Mouse (Mus musculus): ENCODE measurements around the gene Abcb1b.
"Not testable (repeated sequence)": the region's sequence is repeated elsewhere in the genome, so short reads cannot be mapped to it uniquely, and the experiment has no call there.

The Abcb1b gene

DNA sequence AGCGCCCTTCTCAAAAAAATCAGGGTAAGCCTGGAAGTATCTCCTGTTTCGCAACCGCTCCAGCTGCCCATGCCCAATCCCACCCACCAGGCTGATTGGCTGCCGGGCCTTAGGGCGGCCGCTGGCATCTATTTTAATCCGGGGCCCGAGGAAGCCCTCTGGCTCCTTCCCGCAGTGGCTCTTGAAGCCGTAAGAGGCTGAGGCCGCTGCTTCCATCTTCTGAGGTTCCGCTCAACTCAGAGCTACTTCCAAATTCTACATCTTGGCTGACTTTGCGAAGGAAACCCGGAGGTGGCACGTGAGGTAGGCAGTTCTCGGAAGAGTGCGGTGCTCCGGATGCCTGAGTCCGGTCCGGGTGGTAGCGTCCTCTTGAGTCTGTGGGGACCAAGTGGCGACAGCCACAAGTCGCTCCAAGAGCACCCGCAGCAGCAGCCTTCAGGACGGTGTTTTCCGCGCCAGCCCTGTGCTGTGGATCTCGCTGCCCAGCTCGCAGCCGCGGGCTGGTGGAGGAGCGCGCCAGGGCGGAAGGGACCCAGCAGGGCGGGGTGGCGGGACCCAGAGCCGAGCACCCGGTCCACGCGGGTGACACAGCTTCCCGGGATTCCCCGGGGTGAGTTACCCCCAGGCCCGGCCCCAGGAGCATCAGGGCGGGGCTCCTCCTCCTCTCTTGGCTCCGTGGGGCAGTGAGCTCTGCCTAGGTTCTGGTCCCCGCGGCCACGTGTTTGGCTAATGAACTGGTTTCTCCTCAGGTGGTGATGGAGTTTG is at the start of gene Abcb1b:
Gene Abcb1b (plus strand): TSS at position 161 of the 765 bp plus-strand sequence.
- DNase-seq = peak; percentile 56

- no peak for DNase-seq
Observed at GRCm38 (mm10) chr5:8772866-8773265, 25.1 kb upstream of the Abcb1b start.

- no peak for DNase-seq
Observed at GRCm38 (mm10) chr5:8778311-8778710, 19.6 kb upstream of the Abcb1b start.

DNA sequence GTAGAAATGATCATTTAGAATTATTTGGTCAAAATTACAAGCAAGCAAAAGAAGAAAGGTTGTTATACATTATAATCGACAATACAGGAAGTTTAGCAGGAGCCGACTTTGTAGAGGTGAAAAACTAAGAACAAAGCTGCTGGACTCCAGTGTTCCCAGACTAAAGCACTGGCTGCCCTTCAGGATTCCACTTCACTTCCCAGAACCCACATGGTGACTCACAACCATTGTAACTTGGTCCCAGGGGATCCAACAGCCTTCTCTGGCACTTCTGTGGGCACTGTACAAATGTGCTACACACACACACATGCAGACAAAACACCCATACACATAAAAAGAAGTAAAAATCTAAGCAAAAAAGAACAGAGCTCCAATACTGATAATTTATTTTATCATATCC is 19.2 kb upstream of the Abcb1b start:
- no peak for DNase-seq

GRCm38 (mm10) chr5:8792281-8792680 is 5.7 kb upstream of the Abcb1b start:
- peak; percentile 81 for DNase-seq

DNA sequence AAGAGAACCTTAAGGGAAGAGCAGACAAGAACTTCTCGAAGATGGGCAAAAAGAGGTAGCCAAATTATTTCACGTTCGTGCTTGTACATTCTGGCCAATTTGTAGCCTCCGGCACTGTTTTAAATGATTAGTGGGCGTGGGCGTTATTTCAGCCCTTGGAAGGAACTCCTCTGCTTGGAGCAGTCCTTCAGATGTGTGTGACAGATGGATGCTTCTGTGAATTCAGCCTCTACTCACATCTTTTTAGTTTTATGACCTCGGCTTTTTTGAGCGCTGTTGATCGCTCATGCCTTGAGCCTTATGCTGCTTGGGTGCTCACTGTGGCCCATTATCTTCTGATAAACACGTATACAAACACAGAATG is 787 bp downstream of the Abcb1b start:
- no peak for DNase-seq

- DNase-seq = no peak
Observed at GRCm38 (mm10) chr5:8805742-8806141, 7.8 kb downstream of the Abcb1b start.

DNA sequence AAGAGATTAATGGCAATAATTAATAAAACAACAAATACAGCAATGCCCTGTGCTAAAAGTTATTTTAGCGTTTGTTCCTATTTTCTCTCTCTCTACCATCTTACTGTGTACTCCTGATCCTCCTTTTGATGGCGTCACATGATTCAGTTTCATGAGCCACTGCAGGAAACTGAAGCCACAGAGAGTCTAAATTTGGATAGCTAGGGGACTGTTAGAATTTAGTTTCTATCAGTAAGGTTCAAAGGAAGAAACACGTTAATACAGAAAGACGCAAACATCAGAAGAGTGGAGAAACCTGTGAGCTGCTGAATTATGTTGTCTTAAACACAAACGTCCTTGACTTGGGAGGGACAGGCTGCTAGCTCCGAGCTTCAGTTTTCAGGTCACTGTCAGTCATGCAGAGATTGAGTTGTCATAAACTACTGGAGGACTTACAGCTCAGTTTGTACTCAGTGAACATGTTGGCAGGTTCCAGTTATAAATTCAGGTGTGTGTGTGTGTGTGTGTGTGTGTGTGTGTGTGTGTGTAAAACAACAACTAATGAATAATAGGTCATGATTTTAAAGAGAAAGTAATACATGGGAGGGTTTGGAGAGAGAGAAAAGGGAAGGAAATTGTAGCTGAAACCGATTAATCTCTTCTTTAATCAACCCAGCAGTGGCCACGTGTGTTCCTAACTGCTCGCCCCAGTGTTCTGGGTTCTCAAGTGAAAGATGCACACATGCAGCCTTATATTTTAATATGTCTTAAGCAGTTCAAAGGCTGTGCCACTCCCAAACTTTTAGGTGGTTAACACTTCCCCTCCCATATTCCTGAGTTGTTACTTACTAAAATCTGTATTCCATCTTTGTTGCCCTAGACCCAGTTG is 9.4 kb downstream of the Abcb1b start:
- no peak for DNase-seq

DNA sequence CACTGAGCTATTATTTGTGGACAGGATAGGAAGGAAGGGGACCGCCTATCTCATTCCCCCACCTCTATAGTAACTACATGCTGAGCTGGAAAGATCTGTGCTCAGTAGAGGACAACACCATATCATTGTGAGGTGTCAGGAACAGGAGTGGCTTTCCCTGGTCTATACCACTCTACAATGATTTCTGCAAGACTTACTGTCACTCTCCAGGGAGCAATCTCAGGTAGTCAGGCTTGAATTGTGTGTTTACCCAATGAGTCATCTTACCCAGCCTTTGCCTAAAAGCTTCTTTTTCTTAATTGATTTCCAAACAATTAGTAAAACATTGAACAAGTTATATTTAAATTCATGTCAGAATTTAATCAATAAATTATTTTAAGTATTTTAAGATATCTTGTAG is 15.9 kb downstream of the Abcb1b start:
- no peak for DNase-seq

DNA sequence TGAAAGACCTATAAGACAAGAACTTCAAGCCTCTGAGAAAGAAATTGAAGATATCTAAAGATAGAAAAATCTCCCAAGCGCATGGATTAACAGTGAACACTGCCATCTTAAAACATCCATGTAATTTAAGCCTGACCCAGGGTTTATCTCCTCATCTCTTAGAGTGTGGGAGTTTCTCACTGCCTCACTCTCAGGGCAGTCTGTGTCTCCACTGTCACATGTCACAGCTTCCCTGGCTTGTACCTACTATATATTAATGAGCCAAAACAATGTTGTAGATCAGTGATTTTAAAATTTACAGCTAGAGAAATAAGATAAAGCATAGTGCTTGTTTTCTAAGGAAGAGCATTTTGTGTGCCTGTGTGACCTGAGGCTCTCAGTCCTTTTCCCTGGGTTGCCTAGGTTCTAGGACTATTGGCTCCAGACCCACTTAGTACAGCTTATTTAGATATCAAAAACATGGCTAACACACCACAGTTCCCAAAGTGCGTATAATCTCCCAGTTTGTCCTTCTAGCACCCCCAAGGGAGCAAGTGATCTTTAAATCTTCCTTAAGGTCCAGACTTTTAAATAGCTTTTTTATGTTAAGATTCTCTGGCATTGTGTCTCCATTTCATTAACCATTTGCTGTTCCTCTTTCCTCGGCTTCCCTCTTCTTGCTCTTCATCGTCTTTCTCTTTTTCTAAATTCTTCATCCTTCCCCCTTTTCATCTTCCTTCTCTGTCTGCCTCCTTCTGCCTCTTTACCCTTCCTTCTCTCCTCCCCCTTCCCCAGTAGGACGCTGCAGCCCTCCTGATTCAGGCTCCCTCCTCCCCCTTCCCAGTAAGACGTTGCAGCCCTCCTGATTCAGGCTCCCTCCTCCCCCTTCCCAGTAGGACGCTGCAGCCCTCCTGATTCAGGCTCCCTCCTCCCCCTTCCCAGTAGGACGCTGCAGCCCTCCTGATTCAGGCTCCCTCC is 22.0 kb downstream of the Abcb1b start:
- DNase-seq = no peak

- not testable (repeated sequence) for DNase-seq
Observed at GRCm38 (mm10) chr5:8820592-8821104, 22.7 kb downstream of the Abcb1b start.

DNA sequence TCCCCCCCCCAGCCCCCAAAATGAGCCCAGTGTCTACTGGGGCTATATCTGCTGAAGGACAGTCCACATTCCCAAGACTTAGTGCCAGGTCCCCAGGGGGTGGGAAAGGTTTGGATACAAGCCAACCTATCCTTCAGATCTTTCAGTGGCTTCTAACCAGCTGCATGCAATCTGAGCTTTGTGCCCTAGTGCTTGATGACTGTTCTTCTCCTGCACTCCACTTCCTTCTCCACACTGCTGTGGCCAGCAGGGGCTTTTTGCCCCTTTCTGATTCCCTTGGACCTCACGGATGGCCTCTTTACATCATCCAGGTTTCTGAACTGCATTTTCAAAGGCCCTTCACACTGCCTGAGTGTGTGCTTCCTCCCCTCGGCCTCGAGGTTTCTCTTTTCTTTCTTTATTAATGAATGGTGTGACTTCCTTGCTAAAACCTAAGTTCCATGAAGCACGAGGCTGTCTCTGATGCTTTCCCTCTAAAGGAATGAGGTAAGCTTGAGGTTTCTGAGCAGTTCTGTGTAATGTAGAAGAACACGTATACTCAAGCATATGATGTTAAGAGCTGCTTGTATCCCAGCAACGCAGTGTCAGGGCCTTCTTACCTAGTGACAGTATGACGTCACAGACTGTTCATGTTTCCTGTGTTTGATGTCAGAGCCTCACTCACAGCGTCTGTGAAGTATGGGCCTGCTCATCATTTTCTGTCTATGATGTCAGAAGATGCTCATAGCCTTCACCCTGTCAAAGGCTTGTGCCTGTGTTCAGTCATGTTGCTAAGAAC is 40.9 kb downstream of the Abcb1b start:
- DNase-seq = no peak

- no peak for DNase-seq
Observed at GRCm38 (mm10) chr5:8839651-8840050, 41.7 kb downstream of the Abcb1b start.

GRCm38 (mm10) chr5:8840887-8841286 is 42.9 kb downstream of the Abcb1b start:
- DNase-seq = peak; percentile 77

DNA sequence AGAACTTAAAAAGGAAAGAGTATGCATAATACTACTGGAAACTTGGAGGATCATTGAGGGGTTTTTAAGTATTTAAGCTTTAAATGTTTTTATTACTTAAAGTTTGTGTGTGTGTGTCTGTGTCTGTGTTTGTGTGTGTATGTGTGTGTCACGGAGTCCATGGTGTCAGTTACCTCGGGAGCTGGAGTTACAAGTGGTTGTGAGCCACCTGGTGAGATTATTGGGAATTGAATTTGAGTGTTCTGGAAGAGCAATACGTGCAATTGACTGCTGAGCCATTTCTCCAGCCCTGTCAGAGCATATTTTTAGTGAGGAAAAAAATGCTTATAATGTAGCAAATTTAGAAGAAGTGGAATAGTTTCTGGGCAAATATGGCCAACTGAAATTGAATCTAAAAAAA is 44.9 kb downstream of the Abcb1b start:
- DNase-seq = peak; percentile 33

DNA sequence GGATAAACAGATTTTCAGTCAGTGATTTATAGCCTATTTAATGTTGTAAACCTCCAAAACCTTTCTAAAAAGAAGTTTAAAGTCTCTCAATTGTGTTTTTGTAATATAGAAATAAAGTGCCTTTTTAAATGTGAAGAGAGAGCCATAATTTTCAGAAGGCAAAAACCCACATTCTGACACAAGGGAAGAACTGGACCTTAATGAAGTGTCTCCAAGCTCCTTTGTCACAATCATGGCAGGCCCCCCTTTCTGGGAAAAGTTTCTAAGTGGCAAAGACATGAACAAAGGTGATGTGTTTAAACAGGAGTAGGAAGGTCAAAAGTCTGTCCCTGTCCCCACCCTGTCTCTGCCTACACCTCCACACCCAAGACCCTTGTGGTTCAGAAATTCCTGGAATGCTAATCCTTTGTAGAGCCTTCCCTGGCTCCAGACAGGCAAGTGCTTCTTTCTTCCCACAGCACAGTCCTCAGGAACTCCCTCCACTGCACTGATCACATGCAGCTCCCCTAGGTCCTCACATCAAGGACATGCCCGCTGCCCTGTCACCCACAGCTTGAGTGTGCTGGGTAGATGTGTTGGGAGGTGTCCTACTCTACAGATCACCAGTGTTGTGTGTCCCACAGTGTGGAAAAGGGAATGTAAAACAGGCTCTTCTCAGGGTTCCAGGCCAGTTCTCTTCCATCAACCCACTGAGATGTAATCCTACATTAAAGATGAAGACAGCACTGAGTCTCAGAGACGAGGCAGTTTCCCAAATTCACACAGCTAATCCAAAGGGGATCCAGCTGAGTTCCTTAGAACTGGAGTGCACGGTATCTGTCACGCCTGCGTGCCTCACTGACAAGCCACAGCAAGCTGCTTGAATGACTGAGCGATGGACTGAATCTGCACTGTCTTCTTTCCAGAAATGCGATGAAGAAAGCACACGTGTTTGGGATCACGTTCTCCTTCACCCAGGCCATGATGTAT is 50.9 kb downstream of the Abcb1b start:
- not testable (repeated sequence) for DNase-seq

DNA sequence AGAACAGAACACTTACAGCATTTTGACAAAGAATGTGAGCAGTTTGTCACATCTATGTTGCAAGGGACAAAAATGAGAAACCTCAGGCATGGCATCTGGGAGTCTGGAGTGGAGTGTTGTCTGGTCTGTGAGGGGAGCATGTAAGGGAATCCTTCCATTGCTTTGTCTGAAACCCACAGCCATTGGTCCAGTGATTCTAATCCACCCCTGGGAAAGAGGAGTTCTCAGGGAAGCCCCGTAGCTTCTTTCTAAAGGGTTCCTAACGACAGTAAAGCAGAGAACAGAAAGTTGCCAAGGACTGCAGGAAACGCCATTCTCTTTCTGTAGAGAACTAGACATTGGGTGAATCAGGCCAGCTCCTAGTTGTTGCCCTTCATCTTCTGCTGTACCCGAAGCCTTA is 52.9 kb downstream of the Abcb1b start:
- DNase-seq = no peak

DNA sequence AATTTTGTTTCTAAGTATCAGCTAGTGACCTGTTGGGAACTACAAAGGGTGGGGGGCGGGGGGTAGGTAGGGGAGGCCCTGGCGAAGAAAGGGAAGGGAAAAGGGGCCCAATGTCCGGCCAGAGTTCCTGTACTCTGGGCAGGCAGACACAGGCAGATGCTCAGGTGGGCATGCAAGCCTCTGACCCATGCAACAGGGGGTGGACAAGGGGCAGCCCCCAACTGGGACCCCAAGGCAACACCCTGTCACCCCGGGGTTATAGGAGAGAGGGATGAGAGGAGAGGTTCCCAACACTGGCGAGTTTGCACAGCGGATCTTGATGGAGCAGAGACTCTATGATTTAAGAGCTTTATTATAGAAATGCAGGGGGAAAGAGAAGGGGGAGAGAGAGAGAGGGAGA is 59.3 kb downstream of the Abcb1b start:
- DNase-seq = no peak

DNA sequence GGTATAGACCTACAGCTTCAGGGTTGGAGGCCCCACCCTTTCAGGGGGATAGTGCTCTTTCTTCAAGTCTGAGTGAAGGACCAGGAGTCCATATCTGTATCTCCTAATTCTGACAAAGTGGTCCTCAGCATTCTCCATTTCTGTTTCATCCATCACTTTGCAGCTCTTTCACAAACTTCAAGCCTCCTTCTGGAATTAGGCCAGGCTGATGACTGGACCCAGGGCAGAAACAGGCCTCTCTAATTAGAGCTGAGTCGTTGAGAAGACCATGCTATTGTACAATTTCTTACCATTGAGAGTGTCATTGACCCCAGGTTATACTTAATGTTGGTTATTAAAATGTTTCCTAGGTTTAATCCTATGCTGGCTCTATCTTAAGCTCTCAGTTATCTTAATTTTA is 63.9 kb downstream of the Abcb1b start:
- no peak for DNase-seq

DNA sequence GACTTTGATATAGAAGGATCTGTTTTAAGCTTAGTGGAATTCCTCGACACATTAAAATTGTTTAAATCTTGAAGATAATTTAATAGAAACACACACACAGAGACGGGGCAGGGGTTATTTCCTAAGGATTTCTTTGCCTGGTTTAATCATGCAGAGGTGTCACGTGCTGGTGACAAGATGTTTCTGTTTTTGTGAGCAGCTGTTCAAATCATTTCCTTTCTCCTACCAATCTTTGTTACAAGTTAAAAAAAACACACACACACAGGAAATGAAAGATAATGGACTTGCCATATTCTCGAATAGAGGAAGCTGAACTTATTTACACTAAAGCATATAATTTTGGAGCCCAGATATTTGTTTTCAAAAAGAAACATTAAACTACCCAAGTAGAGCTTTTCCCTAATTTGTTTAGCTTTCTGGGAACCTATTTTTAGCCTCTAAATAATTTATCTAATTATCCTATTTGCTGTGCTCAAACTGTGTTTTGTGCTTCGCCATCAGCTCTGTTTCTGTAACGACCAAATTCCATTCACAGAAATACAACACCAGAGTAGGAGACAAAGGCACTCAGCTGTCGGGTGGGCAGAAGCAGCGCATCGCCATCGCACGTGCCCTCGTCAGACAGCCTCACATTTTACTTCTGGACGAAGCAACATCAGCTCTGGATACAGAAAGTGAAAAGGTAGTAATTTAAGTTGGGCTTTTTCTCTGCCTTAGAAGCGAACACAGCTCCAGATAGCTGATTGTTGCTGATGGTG is 65.8 kb downstream of the Abcb1b start:
- no peak for DNase-seq

All from kidney, adult 9 months (tissue).